Mouse (Mus musculus): ENCODE data around the gene Mad1l1.

GRCm38 (mm10) chr5:139976584-139976983, 344.8 kb downstream of the Mad1l1 start:
- TF ChIP-seq CTCF (IDR thresholded peaks at IDR 0.05; ENCODE audit: insufficient read depth, low read depth, low read length) (no peak), POLR2A (IDR thresholded peaks at IDR 0.05; ENCODE audit: insufficient read depth, low read depth, low read length) (no peak)
